Mouse (Mus musculus): ENCODE results near the gene Mgrn1.
A peak's percentile ranks its signal among the peaks of the same experiment; 100 is the strongest.

Gene Mgrn1

GRCm38 (mm10) chr16:4879101-4879707 lies 6.8 kb upstream of the Mgrn1 start:
- DNase-seq (ENCODE audit: low spot score): peak; percentile 53

DNA sequence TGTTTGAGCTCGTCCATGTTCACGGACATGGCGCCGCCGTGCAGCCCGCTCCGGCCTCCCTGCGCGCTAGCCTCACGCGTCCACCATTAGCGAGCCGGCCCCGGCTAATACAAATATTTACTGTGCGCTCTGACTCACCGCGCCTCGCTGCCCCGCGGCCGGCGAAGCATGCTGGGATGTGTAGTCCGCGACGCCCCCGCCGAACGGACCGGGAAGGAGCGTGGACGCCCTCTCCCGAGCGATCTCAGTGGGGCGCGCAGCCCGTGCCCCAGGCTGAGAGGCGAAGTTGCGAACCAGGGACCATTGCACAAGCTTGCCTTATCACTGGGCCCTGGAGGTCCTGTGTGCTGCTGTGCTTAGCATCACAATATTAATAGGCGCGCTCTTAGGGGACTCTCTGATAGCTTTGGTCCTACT lies 6.3 kb upstream of the Mgrn1 start:
- DNase-seq (ENCODE audit: low spot score): peak; percentile 92

GRCm38 (mm10) chr16:4880136-4880825 lies 5.8 kb upstream of the Mgrn1 start, which contains the start of gene Ubald1:
Gene Ubald1, minus strand, starts transcription at chr16:4880315.
- DNase-seq (ENCODE audit: low spot score): peak; percentile 99

- peak; percentile 26 for DNase-seq (ENCODE audit: low spot score)
Measured at GRCm38 (mm10) chr16:4881400-4882351, 4.4 kb upstream of the Mgrn1 start.

DNA sequence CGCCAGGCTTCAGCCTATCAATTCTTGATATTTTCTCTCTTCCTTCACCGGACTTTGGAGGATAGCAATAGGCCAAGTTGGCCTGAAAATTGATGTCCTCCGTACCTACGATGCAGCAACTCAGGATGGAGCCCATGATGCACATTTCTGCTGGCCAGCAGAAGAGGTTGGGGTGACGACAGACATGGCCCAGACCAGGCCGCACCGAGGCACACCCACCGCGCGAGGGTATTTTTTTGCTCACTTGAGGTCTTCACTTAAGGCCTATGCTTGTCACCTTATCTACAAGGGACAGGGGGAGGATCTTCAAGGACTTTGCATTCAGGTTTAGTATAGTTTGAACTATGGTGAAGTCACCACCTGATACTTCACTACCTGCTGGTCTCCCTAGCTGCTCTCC lies 1.1 kb upstream of the Mgrn1 start:
- DNase-seq (ENCODE audit: low spot score): no peak

- DNase-seq (ENCODE audit: low spot score): no peak
Measured at GRCm38 (mm10) chr16:4886690-4887020, 606 bp downstream of the Mgrn1 start.

GRCm38 (mm10) chr16:4890201-4890709 lies 4.2 kb downstream of the Mgrn1 start:
- no peak for DNase-seq (ENCODE audit: low spot score)

GRCm38 (mm10) chr16:4892171-4892570 lies 6.1 kb downstream of the Mgrn1 start:
- no peak for DNase-seq (ENCODE audit: low spot score)

DNA sequence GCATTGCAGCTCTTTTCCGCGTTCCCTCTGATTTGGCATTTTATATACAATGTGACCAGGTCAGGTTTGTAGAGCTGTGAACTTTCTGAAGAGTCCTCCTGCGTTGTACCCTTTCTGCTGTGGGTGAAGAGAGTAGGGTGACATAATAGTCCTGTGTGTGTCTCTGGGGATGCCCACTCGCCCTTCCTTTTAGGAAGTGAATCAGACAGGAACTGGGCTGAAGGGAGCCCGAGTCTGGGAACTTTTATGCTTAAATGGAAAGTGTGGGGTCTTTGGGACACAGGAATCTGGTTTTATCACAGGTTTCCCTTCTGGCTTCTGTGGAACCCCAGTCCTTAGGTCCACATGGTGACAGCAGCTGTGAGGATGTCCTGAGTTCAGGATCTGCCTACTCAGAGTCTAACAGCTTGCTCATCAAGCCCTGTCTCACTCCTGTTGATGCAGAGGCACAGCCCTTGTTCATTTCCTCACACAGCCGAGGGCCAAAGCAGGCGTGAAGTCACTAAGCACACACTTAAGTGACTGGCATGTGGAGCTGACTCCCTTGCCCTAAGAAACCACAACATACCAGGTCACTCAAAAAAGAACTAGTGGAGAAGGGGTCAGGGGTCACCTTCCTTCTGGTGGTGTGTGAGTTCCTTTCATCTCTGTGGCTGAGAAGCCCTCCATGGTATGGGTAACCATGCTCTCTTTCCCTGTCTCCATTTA lies 8.3 kb downstream of the Mgrn1 start:
- no peak for DNase-seq (ENCODE audit: low spot score)

- no peak for DNase-seq (ENCODE audit: low spot score)
Measured at GRCm38 (mm10) chr16:4896249-4897027, 10.4 kb downstream of the Mgrn1 start.

DNA sequence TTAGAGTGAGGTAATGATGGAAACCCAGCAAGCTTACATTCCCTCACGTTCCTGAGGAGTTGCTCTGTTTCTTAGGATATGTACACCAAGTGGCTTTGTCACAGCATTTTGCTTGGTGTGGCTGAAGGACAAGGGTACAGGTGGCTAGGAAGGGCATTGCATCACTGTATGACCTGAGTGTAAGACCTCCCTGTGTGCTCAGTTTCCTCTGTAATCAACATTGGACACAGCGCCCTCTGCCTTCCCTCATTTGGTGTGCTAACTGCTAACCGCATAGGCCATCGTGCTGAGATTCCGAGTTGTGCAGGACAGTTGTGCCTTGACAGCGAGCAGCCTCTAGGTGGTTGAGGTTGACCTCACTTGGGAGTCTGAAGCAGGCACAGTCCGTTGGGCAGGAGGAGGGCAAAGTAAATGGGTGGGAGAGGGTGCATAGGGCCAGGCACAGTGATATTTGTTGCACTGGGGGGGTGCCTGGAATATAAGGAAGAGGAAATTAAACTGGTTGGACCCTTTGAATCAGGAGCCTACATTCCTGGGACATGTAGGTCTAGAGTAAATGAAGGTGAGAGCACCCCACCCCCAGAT lies 11.2 kb downstream of the Mgrn1 start:
- no peak for DNase-seq (ENCODE audit: low spot score)

DNA sequence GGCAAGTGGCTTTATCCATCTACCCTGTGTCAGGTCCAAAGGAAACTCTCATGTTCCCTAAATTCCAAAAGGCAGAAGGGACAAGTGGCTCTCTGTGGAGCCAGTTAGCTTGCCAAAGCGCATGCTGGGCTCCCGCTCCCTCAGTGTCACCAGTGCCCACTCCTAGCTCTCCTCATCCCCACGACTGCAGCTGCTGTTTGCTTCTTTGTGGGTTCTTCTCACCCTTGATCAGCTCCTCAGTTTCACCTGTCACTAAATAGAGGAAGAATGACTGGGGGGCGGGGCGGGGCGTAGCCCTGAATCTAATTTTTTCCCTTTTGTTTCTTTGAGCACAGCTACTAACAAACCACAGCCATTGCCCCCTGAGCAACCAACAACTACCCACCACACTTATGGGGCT lies 12.8 kb downstream of the Mgrn1 start:
- no peak for DNase-seq (ENCODE audit: low spot score)

- DNase-seq (ENCODE audit: low spot score): no peak
Measured at GRCm38 (mm10) chr16:4899711-4900110, 13.7 kb downstream of the Mgrn1 start.

DNA sequence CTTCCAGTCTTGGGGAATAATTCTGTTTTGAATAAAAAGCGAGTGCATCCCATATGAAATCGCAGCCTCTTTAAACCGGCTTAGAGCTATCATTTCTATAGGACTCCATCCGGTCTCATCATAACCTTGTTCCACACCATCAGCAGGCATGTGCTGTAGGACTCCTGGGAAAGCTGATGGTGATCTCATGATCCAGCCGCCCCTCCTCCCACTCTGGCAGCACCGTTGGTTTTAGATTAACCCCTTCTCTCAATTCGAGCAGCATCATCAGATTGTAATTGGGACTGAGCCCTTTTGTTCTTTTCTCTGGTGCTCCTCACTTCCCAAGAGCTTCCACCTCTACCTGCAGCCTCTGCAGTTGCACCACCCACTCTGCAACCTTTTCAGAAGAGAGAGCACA lies 15.1 kb downstream of the Mgrn1 start:
- no peak for DNase-seq (ENCODE audit: low spot score)

DNA sequence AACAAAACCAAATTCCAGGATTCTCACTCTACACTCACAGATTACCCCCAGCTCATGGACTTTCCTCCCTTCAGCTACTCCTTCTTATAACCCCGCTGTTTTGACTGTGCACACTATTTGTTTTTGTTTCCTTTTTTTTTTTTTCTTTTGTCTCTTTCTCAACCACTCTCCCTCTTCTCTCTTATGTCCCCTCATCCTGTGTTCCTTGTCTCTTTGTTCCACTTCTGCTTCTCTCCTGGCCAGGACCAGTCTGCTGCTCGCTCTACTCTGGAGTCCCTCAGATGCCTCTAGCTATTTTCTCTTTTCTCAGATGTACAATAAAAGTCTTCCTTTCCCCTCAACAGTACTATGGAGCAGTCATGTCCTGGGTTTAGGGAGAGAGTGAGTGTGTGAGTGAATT lies 16.3 kb downstream of the Mgrn1 start:
- no peak for DNase-seq (ENCODE audit: low spot score)

DNA sequence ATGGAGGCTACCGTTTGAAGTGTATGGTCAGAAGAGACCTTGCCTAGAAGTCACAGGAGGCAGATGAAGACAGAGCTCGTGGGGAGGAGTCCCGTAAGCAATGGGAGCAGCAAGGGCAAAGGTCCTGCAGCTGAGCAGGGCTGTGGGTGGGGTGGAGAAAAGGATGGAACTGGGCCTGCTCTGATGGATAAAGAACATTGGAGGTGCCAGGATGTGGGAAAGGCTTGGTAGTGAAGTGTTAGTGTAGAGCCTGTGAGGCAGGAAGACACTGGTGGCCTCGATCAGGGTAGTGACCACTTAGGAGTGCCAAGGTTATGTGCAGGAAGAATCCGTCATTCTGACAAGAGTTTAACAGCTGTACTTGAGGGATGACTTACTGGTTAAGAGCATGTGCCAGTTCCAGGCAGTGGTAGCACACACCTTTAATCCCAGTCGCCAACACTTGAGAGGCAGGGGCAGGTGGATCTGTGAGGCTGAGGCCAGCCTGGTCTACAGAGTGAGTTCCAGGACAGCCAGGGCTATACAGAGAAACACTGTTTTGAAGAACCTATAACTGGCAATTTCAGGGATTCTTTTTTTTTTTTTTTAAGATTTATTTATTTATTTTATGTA lies 17.5 kb downstream of the Mgrn1 start:
- no peak for DNase-seq (ENCODE audit: low spot score)

DNA sequence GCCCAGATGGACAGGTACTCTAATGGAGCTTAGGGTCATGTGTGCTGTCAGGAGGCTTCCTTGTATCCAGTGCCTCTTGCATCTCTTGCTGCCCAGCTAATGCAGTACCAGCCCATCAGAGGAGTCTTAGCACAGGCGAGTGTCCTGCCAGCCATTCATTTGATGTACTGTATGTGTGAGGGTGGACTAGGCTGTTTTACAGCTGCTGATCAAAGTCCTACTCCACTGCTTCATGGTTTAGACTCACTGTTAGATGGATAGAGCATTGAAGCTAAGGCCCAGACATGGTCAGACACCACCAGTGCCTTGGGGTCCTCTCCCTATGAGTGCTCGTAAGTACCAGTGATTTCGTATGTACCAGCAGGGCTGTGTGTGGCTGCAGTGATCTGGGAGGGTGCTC lies 18.8 kb downstream of the Mgrn1 start:
- no peak for DNase-seq (ENCODE audit: low spot score)

DNA sequence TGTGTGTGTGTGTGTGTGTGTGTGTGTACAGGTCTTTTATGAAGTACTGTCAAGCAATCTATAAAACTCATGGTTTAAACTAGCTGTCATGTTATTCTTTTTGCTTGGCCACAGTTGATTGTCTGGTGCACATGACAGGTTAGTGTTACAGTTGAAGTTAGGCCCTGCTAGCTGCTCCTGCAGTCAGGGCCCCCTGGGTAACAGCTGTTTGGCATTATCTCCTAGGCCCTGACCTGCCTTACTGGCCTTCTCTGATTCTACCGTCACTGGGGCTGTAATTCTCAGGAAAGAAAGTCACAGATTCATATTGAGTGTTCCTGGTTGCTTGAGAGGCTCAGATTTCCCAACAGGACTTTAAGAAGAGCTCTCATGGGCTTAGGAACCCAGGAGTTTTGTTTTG lies 19.5 kb downstream of the Mgrn1 start:
- no peak for DNase-seq (ENCODE audit: low spot score)

DNA sequence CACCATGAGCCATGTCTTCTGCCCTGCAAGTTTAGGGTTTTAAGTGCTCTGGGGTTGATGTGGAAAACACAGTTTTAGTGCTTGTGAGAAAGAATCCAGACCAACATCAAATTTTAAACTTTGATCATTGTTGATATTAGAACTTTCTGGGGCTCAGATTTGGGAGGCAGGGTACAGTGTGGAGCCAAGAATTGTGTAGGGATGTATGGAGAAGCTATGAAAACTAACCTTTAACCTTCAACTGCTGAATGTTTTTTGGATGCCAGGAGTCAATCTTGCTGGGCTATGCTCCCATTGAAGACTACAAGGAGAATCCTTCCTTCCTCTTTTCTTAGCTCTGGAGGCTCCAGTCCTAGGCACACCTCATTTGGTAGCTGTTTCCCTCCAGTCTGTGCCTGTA lies 20.5 kb downstream of the Mgrn1 start:
- DNase-seq (ENCODE audit: low spot score): no peak

DNA sequence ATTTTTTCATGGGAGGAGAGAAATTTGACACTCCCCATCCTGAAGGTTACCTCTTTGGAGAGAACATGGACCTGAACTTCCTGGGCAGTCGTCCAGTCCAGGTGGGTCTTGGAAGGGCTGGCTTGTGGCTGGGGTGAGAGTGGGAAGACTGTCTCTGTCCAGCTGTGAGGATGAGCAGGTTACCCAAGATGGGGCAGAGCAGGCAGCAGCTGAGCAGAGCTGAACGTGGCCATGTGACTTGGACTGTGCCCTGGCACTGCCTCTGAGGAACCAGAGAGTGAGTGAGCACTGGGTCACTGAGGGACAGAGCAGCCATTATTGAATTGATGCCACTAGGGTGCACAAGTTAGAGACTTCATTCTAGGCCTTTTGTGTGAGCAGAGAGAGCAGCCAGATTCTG lies 21.3 kb downstream of the Mgrn1 start:
- no peak for DNase-seq (ENCODE audit: low spot score)

Data from MN1 (cell line).